Mouse (Mus musculus): ENCODE results near the gene Galk2.

- TF ChIP-seq CTCF (IDR thresholded peaks at IDR 0.05; ENCODE audit: extremely low read depth, insufficient read depth, low read length), result peak; percentile 38; the same call in 1 of the 2 replicates
- no peak for TF ChIP-seq POLR2A (IDR thresholded peaks at IDR 0.05; ENCODE audit: extremely low read depth, insufficient read depth, low read length)
Observed at GRCm38 (mm10) chr2:125893096-125893495, 34.2 kb downstream of the Galk2 start.

All from cortical plate, adult 2 months (tissue).